Mouse (Mus musculus): ENCODE results near the gene Ercc6l.

DNA sequence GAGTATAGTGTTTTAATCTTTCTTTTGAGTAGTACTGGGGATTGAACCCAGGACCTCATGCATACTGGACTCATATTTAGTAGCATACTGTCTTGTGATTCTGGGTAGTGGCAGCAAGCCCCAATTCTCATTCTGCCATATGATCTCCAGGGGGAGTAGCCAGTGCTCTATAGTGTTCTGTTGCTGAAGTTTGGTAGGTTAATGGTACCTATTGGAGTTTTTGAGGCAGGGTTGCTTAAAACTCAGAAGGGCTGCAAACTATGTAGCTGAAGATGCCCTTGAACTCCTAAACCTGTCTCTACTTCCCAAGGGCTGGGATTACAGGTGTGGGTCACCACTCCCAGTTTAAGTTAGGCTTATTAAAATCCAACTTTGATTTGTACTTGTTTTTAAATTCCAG lies 25.7 kb upstream of the Ercc6l start:
- TF ChIP-seq CTCF (IDR thresholded peaks at IDR 0.05; ENCODE audit: borderline replicate concordance, insufficient read depth, low read length) (no peak), POLR2A (IDR thresholded peaks at IDR 0.05; ENCODE audit: low read depth, low read length) (no peak)
